Mouse (Mus musculus): ENCODE data around the gene Nfkbib. TPM values are rescaled to one million over a fixed set of nuclear protein-coding genes. Genes with fewer than 3 reads are reported as not detected.

The Nfkbib gene
- polyA plus RNA-seq (2012; rRNA removed) = 26.6 and 29.6 TPM in 2 replicates

DNA sequence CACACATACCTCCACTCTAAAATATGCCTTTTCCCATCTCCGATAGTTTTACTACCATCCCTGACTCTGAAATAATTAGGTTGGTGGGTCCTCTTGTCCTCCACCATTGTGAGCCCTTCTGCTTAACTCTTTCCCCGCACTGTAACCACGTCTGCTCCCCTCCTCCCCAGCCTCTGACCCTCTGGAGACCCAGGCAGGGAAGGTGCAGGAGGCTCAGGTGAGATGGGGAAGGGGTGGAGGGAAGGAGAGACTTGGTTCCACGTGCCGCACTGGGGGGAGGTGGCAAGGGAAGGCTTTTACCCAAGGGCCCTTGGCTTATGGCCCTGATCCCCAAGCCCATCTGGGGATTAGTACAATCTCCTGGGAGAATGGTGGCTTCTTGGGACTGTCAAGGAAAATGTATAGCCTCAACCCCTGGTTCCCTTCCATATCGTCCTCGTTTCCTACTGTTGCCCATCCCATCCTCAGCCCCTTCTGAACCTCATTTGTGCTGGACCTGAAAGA lies at the start of gene Nfkbib:
Gene Nfkbib (minus strand): TSS at position 51 of the 504 bp plus-strand sequence.

DNA sequence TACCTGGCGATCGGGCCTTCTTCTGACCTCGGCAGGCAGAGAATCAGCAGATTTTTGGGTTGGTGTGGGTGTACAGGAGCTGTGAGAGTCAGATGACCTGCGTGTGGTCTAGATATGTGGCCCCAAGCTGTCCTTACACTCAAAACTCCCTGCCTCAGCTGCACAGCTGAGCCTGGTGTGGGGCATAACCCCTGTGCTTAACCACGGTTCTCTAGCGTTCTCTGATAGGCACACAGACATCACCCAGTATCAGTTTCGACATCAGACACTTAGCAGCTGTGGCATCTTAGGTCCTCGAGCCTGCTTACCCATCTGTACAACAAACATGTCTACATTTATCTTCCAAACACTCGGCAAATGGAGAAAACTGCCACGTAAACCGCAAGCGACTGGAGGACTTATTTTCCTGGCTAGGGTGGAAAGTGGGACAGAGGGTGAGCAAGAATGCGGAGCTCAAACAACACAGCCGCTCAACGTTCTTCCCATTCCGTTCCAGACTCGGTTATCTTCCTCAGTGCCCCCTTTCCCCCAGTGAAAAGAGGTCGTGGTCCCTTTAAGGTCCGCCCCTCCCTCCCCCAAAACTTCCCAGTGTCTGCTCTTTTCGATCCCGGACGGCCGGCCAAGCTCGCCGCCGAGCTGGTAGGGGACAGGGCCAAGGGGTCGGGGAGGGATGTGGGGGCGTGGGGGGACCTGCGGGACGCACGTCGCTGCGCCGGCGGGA lies 41.1 kb upstream of the Nfkbib start, which contains the start of gene Hnrnpl:
Gene Hnrnpl (plus strand): TSS at position 321 of the 721 bp plus-strand sequence.

DNA sequence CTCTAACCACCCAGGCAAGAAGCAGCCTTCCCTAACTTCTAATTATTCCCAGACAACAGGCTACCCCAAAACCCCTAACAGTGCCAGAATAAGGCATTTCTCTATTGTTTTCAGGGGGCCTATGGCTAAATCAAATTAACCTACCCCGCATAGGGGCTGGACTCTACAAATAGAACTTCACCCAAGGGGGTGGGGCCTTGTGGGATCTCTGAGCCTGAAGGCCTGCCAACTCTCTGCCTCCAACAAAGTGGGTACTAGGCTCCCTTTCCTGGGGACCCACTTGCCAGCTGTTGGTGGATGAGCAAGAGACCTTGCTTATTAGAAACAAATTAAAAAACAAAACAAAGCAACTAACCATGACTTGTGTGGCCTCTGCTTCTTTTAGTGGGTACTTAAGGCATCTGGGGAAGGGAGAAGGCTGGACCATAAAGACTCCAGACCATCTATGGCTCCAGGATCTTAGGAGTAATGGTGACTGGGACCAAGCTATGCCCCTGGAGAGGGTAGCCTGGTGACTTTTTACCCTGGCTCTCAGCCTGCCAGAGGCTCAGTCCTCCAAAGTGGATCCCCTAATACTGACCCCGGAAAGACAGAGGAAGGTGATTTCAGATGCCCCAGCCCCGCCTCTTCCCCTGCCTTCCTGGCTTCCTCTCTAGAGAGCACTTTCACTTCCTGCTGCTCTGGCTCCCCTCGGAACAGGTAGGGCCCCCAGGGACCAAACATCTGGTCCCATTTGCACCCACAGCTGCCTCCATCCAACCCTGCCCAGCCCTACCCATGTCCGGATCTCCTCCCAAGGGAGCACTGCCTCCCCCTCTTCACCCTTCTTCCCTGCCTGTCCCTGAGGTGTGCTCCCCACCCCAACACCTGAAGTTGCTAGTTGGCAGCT lies 21.2 kb upstream of the Nfkbib start, which contains the start of gene Rinl:
Gene Rinl (plus strand): TSS at position 663 of the 889 bp plus-strand sequence.

DNA sequence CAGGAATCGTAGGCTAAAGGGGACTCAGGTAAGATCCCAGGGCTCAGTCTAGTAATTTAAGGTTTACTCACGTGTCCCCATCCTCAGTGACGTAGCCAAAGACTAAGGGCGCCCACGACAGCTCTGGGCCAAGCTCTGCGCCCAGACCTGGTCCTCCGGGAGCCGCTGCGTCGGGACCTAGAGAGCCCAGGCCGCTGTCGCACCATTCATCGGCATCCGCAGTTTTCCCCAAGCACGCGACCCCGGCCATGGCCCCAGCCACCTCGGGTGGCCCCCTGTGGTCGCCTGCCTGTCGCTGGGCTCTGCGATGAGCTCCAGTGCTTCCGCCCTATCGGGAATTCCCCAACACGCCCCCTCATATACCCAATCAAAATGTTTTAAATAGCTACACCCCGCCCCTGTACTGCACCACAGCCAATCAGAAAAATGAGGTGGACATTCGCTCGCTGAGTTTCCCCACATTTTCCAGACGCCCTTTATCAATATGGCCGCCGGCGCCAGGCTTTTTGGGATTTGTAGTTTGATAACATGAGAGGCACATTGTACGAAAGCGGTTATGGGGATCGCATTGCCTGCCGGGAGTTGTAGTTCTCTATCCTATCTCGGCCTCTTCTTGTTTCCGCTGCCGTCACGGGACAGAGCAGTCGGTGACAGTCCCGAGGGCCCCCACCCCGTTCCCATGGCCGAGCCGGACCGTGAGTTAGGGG lies 986 bp downstream of the Nfkbib start, which contains the start of gene Sirt2:
Gene Sirt2 (plus strand): TSS at position 563 of the 707 bp plus-strand sequence.

DNA sequence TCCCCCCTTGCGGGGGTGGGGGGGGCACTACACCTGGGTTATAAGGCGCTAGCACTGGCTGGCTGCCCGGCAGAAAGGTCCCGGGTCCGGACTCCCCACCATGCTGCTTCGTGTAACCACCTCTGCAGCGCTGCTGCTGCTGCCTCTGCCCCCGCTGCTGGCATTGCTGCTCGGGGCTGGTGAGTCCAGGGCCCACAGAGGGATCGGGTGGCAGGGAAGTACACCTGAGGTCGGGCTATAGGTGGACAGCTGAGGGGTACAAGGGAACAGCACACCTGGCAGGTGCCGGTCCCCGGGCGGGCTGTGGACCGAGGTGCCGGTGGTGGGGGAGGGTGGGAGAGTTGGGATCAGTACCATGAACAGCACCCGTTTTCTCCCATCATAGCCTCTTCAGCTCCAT lies 11.2 kb downstream of the Nfkbib start, which contains the start of gene Ccer2:
Gene Ccer2 (plus strand): TSS at position 96 of the 400 bp plus-strand sequence.

DNA sequence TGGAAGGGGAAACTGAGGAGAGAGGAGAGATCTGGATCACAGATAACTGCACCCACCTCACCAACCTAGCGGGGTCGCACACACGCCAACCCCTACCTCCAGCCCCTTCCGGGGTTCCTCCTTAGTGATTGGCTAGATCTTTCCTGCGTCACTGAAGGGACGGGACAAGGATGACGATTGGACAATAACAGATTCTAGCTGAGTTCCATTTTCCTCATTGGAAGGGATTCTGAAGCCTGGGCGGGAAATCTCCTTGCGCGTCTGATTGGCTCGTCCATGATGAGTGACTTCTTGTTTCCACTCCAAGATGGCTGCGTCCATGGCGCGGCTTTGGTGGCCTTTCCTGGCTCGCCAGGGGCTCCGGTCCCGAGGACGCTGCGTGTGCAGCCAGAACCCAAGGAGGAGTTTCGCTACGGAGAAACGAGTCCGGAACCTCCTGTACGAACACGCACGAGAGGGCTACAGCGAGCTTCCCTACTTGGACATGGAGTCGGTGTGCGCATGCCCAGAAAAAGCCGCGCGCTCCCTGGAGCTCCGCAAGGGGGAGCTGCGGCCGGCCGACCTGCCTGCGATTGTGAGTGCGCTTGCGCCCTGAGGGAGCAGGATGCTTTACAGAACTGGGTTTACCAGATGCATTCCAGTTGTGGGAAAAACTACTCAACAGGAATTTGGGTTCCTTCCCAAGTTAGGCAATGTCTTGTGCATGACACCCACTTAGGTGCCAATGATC lies 25.4 kb downstream of the Nfkbib start, which contains the start of the genes Mrps12 and Sars2:
Gene Mrps12 (minus strand): TSS at position 112 of the 730 bp plus-strand sequence.
Gene Sars2 (plus strand): TSS at position 284 of the 730 bp plus-strand sequence.

DNA sequence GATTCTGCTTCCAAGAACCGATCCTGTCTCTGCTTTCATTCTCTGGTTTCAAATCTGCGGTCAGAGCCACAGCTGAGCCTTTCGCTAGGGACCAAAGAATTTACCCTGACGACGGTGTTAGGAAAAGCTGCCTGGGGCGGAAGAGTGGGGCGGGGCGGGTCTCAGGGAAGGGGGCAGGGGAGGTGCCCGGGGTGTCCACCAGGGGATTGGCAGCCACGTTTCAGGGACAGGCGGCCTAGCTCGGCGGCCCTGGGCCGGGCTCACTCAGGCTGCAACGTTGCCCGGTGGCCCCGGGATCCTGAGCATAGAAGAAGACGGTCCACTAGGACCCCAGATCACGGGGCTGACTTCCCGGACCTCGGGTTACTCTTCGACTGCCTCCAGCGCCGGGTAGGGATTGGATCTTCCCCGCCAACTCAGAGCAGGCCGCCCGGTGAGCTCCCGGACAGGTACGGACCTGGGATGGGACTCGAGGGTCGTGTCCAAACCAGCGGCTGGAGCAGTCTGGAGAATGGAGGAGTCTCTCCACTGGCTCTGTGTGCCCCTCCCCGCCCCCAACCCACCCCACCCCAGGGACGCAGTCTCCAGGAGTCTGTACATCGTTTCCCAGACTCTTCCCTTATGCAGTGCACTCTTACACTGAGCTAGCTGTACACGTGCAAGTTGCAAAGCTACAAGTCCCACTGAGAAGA lies 50.6 kb downstream of the Nfkbib start, which contains the start of gene Fbxo17:
Gene Fbxo17 (plus strand): TSS at position 215 of the 692 bp plus-strand sequence.

Other genes starting within 250 kb of the Nfkbib start
- not detected in 2 replicates for gene Ifnl3, start 244.7 kb downstream of the Nfkbib start, polyA plus RNA-seq (2012; rRNA removed)
- not detected in 2 replicates for gene Sycn, start 226.6 kb downstream of the Nfkbib start, polyA plus RNA-seq (2012; rRNA removed)
- 0.20 and 3.1 TPM in 2 replicates for gene Nccrp1, start 220.3 kb downstream of the Nfkbib start, polyA plus RNA-seq (2012; rRNA removed)
- gene Samd4b, start 169.4 kb downstream of the Nfkbib start, polyA plus RNA-seq (2012; rRNA removed) = 53.4 and 61.8 TPM in 2 replicates
- gene Pak4, start 169.3 kb downstream of the Nfkbib start, polyA plus RNA-seq (2012; rRNA removed) = 11.0 and 12.7 TPM in 2 replicates
- gene Acp7, start 136.2 kb downstream of the Nfkbib start, polyA plus RNA-seq (2012; rRNA removed) = 0.22 and 0.92 TPM in 2 replicates
- 31.4 and 33.2 TPM in 2 replicates for gene Fbxo27, start 74.7 kb downstream of the Nfkbib start, polyA plus RNA-seq (2012; rRNA removed)
- gene Fbxo17, start 50.7 kb downstream of the Nfkbib start, polyA plus RNA-seq (2012; rRNA removed) = 4.1 and 4.6 TPM in 2 replicates
- 71.4 and 74.9 TPM in 2 replicates for gene Mrps12, start 25.7 kb downstream of the Nfkbib start, polyA plus RNA-seq (2012; rRNA removed)
- 15.9 and 16.3 TPM in 2 replicates for gene Sars2, start 25.5 kb downstream of the Nfkbib start, polyA plus RNA-seq (2012; rRNA removed)
- 0.39 and 0.56 TPM in 2 replicates for gene Ccer2, start 11.3 kb downstream of the Nfkbib start, polyA plus RNA-seq (2012; rRNA removed)
- gene Sirt2, start 777 bp downstream of the Nfkbib start, polyA plus RNA-seq (2012; rRNA removed) = 128 and 133 TPM in 2 replicates
- 0.55 and 0.62 TPM in 2 replicates for gene Rinl, start 21.5 kb upstream of the Nfkbib start, polyA plus RNA-seq (2012; rRNA removed)
- gene Hnrnpl, start 41.0 kb upstream of the Nfkbib start, polyA plus RNA-seq (2012; rRNA removed) = 372 and 379 TPM in 2 replicates
- gene Ech1, start 57.7 kb upstream of the Nfkbib start, polyA plus RNA-seq (2012; rRNA removed) = 98.9 and 107 TPM in 2 replicates
- 9.5 and 10.9 TPM in 2 replicates for gene Lgals4, start 66.3 kb upstream of the Nfkbib start, polyA plus RNA-seq (2012; rRNA removed)
- 11.6 and 16.4 TPM in 2 replicates for gene Lgals7, start 96.3 kb upstream of the Nfkbib start, polyA plus RNA-seq (2012; rRNA removed)
- 0.22 and 0.25 TPM in 2 replicates for gene Capn12, start 113.9 kb upstream of the Nfkbib start, polyA plus RNA-seq (2012; rRNA removed)
- gene Actn4, start 194.8 kb upstream of the Nfkbib start, polyA plus RNA-seq (2012; rRNA removed) = 120 and 134 TPM in 2 replicates
- 377 and 381 TPM in 2 replicates for gene Eif3k, start 214.4 kb upstream of the Nfkbib start, polyA plus RNA-seq (2012; rRNA removed)
- 12.9 and 14.6 TPM in 2 replicates for gene Map4k1, start 214.5 kb upstream of the Nfkbib start, polyA plus RNA-seq (2012; rRNA removed)

Data from central nervous system, embryonic 18 days (tissue).